Mouse (Mus musculus) embryonic facial prominence, embryonic 11.5 days (tissue): ENCODE data around the gene Zfp382. TPM values are rescaled to one million over a fixed set of nuclear protein-coding genes. Genes with fewer than 3 reads are reported as not detected.

Experiments
- ATAC-seq: fragments of 200-750 bp; cut with Nextera tagmentation; replicated peaks from 2 replicates; pipeline ENCODE4 v1.8.0; 2017; ENCODE audit warnings: low read depth; ENCODE audit not compliant: insufficient number of reproducible peaks, low FRiP score, low TSS enrichment
- DNase-seq: peaks from one replicate; pipeline ENCODE4 v3.0.0-alpha.2; 2015; ENCODE audit warnings: low spot score
- H3K27ac ChIP-seq: fragments of 300-500 bp; sonication (generic); replicated peaks from 2 replicates; pipeline ENCODE4 v1.5.1; 2014; ENCODE audit warnings: mild to moderate bottlenecking, low read depth, low read length, control low read depth
- H3K27me3 ChIP-seq: fragments of 300-500 bp; sonication (generic); 2 replicates; pipeline ENCODE4 v1.6.1; 2014; ENCODE audit warnings: mild to moderate bottlenecking, low read length, moderate library complexity, mixed read lengths; ENCODE audit not compliant: control insufficient read depth, insufficient read depth
- H3K36me3 ChIP-seq: fragments of 300-500 bp; sonication (generic); replicated peaks from 2 replicates; pipeline ENCODE4 v1.6.1; 2014; ENCODE audit warnings: low read depth, mild to moderate bottlenecking, low read length, moderate library complexity, mixed read lengths; ENCODE audit not compliant: control insufficient read depth, insufficient read depth
- H3K4me1 ChIP-seq: fragments of 300-500 bp; sonication (generic); 2 replicates; pipeline ENCODE4 v1.6.1; 2014; ENCODE audit warnings: low read length, mixed read lengths; ENCODE audit not compliant: control insufficient read depth, insufficient read depth
- H3K4me2 ChIP-seq: fragments of 300-500 bp; sonication (generic); 2 replicates; pipeline ENCODE4 v1.6.1; 2014; ENCODE audit warnings: low read depth, mild to moderate bottlenecking, control low read depth, low read length, moderate library complexity
- H3K4me3 ChIP-seq: fragments of 300-500 bp; sonication (generic); 2 replicates; pipeline ENCODE4 v1.5.1; 2014; ENCODE audit warnings: low read depth, low read length, control low read depth
- H3K9ac ChIP-seq: fragments of 300-500 bp; sonication (generic); replicated peaks from 2 replicates; pipeline ENCODE4 v1.6.1; 2014; ENCODE audit warnings: mild to moderate bottlenecking, control low read depth, low read length
- H3K9me3 ChIP-seq: fragments of 300-500 bp; sonication (generic); replicated peaks from 2 replicates; pipeline ENCODE4 v1.6.1; 2016; ENCODE audit warnings: mild to moderate bottlenecking, low read length, inconsistent platforms, mixed read lengths; ENCODE audit not compliant: control insufficient read depth
- WGBS: fragments of 180-500 bp; shearing (Covaris S2); extraction: QIAGEN DNeasy Blood & Tissue Kit; methylation state at CpG from one replicate; pipeline ENCODE4 v1.1.7; 2014; 5-methylcytosine and 5-hydroxymethylcytosine counted together
- polyA plus RNA-seq: library from polyadenylated mRNA; unstranded; fragments of >200 nt; fragmentation: Nextera tagmentation; extraction: Ambion mirVana; gene quantifications from 2 replicates; pipeline ENCODE4 v1.2.1, GENCODE M21; 2014

Gene Zfp382
- polyA plus RNA-seq = 5.9 and 6.2 TPM in 2 replicates

- Histone ChIP-seq H3K27ac (peak within 1 kb of the TSS; percentile 48; the same call in 1 of the 2 replicates), H3K4me2 (peak within 1 kb of the TSS; percentile 78), H3K9me3 (no peaks in the 10 kb centered on the region), H3K4me3 (peak within 1 kb of the TSS; percentile 57), H3K4me1 (no peaks in the 10 kb centered on the region), H3K9ac (peak within 1 kb of the TSS; percentile 70), H3K36me3 (no peaks in the 10 kb centered on the region), H3K27me3 (no peaks in the 10 kb centered on the region)
- ATAC-seq = peak; percentile 96
- under 1% methylated on average over 60 of the region's 61 CpGs for WGBS
- peak; percentile 94 for DNase-seq
Measured at GRCm38 (mm10) chr7:30121308-30122187, at the start of gene Zfp382. Gene Zfp382, plus strand, starts transcription at chr7:30121942.

DNA sequence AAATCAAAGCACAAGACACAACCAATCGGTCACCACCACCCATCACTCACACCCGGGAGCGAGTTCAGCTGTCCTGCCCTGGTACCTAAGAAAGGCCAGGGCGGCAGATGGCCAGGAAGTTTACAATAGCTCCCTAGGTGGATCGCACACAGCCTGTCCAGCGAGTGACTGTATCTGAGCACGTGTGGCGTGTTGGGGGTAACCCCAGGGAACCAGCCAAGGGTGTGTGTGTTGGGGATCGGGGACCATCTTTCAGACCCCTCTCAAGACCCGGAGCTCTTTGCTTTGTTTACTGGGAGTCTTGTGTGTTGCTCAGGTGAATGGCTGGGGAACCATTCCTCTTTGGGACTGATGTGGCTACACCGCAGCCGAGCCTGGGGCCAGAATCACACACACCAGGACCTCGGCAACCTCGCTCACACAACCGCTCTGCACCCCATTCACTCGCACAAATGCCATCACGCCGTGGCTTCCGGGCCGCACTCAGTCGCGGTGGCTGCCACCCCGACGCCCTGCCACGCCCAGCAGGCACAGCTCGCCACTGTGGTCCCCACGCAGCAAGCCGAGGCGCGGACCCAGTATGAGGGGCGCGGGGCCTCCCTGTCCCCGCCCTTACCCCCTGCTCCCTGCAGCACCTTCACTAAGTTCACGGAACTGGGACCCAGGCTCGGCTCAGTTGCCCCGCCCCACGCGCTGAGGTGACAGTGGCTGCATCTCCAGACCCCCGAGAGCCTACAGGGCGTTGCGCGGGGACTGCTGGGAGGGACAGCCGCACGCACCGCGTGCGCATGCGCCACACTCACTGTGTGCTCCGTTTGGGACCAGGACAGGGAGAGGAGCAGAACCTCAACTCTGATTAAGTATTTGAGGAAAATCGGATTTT, 49.4 kb upstream of the Zfp382 start, which contains the start of gene Zfp82:
Gene Zfp82, minus strand, starts transcription at position 755 of the 883 bp plus-strand sequence.
- under 1% methylated on average over 50 of the region's 50 CpGs for WGBS
- peak within 1 kb of the TSS; percentile 75 for H3K4me3 ChIP-seq
- peak; percentile 90 for DNase-seq
- peak; percentile 83 for ATAC-seq
- no peaks in the 10 kb centered on the region; the same call in 1 of the 2 replicates for H3K36me3 ChIP-seq
- peak within 1 kb of the TSS; percentile 84 for H3K9ac ChIP-seq
- H3K4me2 ChIP-seq = peak within 1 kb of the TSS; percentile 85
- H3K4me1 ChIP-seq = no peaks in the 10 kb centered on the region
- H3K27ac ChIP-seq = peak within 1 kb of the TSS; percentile 2; the same call in 1 of the 2 replicates
- no peaks in the 10 kb centered on the region for H3K27me3 ChIP-seq
- H3K9me3 ChIP-seq = no peaks in the 10 kb centered on the region

- DNase-seq = no peak
- WGBS = 95% methylated on average over 9 of the region's 9 CpGs
- no peak for ATAC-seq
- Histone ChIP-seq H3K27ac (no peak overlapping the region), H3K27me3 (no peaks in the 10 kb centered on the region), H3K4me1 (peaks cover 2% of the 10 kb centered on the region; the same call in 1 of the 2 replicates), H3K4me3 (no peak overlapping the region), H3K36me3 (peaks cover 13% of the 10 kb centered on the region), H3K9ac (no peak overlapping the region), H3K9me3 (no peaks in the 10 kb centered on the region), H3K4me2 (no peak overlapping the region)
Measured at GRCm38 (mm10) chr7:30086524-30086923, 35.2 kb upstream of the Zfp382 start.

DNA sequence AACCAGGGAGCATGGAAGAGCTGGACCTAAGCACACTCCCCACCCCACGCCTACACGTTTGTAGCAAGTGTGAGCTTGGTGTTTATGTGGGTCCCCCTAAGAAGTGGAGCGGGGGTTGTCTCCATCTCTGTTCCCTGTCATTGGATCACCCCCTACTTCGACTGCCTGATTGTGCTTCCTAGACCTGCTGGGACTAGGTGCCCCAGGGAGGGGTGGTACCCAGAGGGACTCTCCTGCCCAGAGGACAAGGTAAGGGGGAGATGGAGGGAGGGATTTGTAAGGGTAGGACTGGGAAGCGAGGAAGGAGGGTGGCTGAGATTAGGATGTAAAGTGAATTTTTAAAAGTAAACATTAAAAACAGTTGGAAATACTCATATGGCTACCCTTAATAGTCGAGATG, 32.3 kb upstream of the Zfp382 start:
- Histone ChIP-seq H3K27me3 (no peaks in the 10 kb centered on the region), H3K4me1 (peaks cover 2% of the 10 kb centered on the region; the same call in 1 of the 2 replicates), H3K4me3 (peak overlapping the region; percentile 64), H3K27ac (peak overlapping the region; percentile 72; the same call in 1 of the 2 replicates), H3K4me2 (peak overlapping the region; percentile 74), H3K36me3 (peaks cover 10% of the 10 kb centered on the region), H3K9me3 (no peaks in the 10 kb centered on the region), H3K9ac (peak overlapping the region; percentile 70)
- 15% methylated on average over 6 of the region's 6 CpGs for WGBS
- DNase-seq = no peak
- peak; percentile 3; the same call in 1 of the 2 replicates for ATAC-seq

DNA sequence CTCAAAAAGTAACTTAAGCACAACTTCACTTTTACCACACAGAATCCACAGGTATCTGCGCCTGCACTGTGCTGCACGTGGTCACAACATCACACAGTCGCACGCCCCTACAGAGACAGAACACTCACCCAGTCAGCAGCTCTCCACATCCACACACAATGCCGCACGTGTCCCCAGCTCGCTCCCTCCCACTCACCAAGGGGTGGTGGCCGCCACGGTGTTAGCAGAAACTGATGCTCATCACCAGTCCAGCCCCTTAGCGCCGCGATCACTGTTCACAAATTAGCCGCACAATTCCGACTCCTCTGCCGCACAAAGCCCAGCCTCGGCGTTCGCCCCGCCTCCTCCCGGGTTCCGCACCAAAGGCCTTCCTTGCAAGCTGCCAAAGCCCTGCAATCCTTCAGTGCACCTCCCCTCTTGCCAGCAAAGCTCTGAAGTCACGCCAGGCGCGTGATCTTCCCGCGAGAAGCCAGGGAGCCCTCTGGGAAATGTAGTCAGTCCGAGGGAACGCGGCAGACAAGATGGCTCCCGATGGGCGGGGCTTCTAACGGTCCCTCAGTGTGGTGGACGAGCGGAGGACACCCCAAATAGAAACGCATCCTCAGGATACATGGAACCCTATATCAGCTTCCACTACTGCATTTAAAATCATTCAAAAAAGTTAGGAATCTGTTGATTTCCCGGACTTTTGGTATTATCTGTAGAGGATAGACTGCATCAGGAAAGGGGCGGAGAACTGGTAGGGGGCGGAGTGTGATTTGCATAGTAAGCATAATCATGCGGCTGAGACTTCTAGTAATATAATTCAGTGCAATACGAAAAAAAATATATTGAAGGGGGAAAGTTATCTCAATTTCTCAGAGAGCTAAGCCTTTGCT, 31.4 kb upstream of the Zfp382 start, which contains the start of the genes Gm26920 and Zfp566:
Gene Gm26920, minus strand, starts transcription at position 319 of the 878 bp plus-strand sequence.
Gene Zfp566, minus strand, starts transcription at position 436 of the 878 bp plus-strand sequence.
- peak within 1 kb of the TSS; percentile 74 for H3K4me2 ChIP-seq
- WGBS = under 1% methylated on average over 40 of the region's 40 CpGs
- peak; percentile 85 for ATAC-seq
- H3K27ac ChIP-seq = peak within 1 kb of the TSS; percentile 72; the same call in 1 of the 2 replicates
- H3K9ac ChIP-seq = peak within 1 kb of the TSS; percentile 70
- H3K9me3 ChIP-seq = no peaks in the 10 kb centered on the region
- H3K36me3 ChIP-seq = peaks cover 5% of the 10 kb centered on the region
- H3K4me3 ChIP-seq = peak within 1 kb of the TSS; percentile 64
- H3K27me3 ChIP-seq = no peaks in the 10 kb centered on the region
- DNase-seq = peak; percentile 99
- H3K4me1 ChIP-seq = peaks cover 2% of the 10 kb centered on the region; the same call in 1 of the 2 replicates

- Histone ChIP-seq H3K9me3 (no peaks in the 10 kb centered on the region), H3K36me3 (no peaks in the 10 kb centered on the region), H3K4me1 (peaks cover 2% of the 10 kb centered on the region; the same call in 1 of the 2 replicates), H3K27ac (no peak overlapping the region), H3K9ac (peak overlapping the region; percentile 35; the same call in 1 of the 2 replicates), H3K4me2 (peak overlapping the region; percentile 34), H3K4me3 (peak overlapping the region; percentile 64), H3K27me3 (no peaks in the 10 kb centered on the region)
- 10% methylated on average over 9 of the region's 9 CpGs for WGBS
- peak; percentile 71 for DNase-seq
- no peak for ATAC-seq
Measured at GRCm38 (mm10) chr7:30090970-30091585, 30.7 kb upstream of the Zfp382 start.
